Mouse (Mus musculus) small intestine, adult 2 months (tissue): ENCODE results near the gene Arhgap29.

Source experiments
- CTCF ChIP-seq: fragments of 200-500 bp; IDR thresholded peaks from 2 replicates; pipeline ENCODE4 v1.5.1; 2012; ENCODE audit warnings: low read depth, mild to moderate bottlenecking, control low read depth, inconsistent platforms, low read length, moderate library complexity, mixed read lengths; ENCODE audit not compliant: insufficient replicate concordance, insufficient read length; ENCODE audit errors: extremely low read depth
- POLR2A ChIP-seq: fragments of 200-500 bp; IDR thresholded peaks from 2 replicates; pipeline ENCODE4 v1.6.1; 2012; ENCODE audit warnings: low read depth, mild to moderate bottlenecking, control low read depth, inconsistent platforms, low read length, moderate library complexity

- TF ChIP-seq CTCF (no peak), POLR2A (no peak)
Measured at GRCm38 (mm10) chr3:122009818-122010217, 57.5 kb downstream of the Arhgap29 start.
